ENCODE assay signal across 8 mouse cellular contexts in the genomic region with DNA sequence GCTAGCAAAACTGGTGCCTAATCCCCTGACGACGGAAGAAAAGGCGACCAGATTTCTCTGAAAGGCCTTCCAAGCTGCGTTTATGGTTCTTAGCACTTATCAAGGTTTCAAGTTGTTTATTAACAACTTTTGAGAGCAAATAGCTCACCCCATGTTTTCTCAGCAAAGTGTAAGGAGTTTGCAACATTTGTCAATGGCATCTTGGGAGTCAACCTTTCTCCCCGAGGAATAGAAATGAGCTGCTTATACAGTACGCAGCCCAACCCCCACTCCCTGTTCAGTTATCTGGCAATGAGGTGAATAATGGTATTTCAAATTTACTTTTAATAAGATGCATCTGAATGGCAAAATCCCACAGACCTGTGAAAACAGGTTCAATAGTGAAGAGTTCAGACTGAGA. TPM values are rescaled to one million over a fixed set of nuclear protein-coding genes. Genes with fewer than 3 reads are reported as not detected.
A peak's percentile ranks its signal among the peaks of the same experiment; 100 is the strongest.
DNase-seq lines count a peak whose midpoint lies in the region; ATAC-seq and TF ChIP-seq lines count a peak whose summit lies in the region.

No protein-coding gene starts in this region.

- peak; percentile 48 for DNase-seq in embryo, embryonic 10 days (ENCODE audit: low spot score)
- no peak for DNase-seq in embryo, embryonic 9.5 days (ENCODE audit: extremely low spot score)
- no peak for DNase-seq in testis, postnatal 14 days (ENCODE audit: low spot score)
- DNase-seq in liver, embryonic 13.5 days = no peak
- peak; percentile 51 for DNase-seq in testis, postnatal 10 days (ENCODE audit: low spot score)
- no peak for DNase-seq in left cerebral cortex, postnatal 36 days (ENCODE audit: low spot score in 2 of 2)

- peak overlapping the region; percentile 99 for H3K27ac ChIP-seq in testis, adult 2 months (ENCODE audit: control insufficient read depth, insufficient read depth, low read depth, low read length)
- peak overlapping the region; percentile 99 for H3K27ac ChIP-seq in forebrain, embryonic 12.5 days
- H3K27ac ChIP-seq in liver, embryonic 13.5 days = peak overlapping the region; percentile 94

- H3K4me1 ChIP-seq in testis, adult 2 months (ENCODE audit: control insufficient read depth, insufficient read depth, low read length) = no peaks in the 10 kb centered on the region
- H3K4me1 ChIP-seq in forebrain, embryonic 12.5 days = peaks cover 20% of the 10 kb centered on the region
- peaks cover 17% of the 10 kb centered on the region for H3K4me1 ChIP-seq in liver, embryonic 13.5 days (replicated peaks)

- H3K27me3 ChIP-seq in testis, adult 2 months (ENCODE audit: control insufficient read depth, insufficient read depth, low read length) = no peaks in the 10 kb centered on the region
- H3K27me3 ChIP-seq in forebrain, embryonic 12.5 days = no peaks in the 10 kb centered on the region
- no peaks in the 10 kb centered on the region for H3K27me3 ChIP-seq in liver, embryonic 13.5 days

- under 1% methylated on average over 6 of the region's 6 CpGs for WGBS in forebrain, embryonic 12.5 days
- 2% methylated on average over 6 of the region's 6 CpGs for WGBS in liver, embryonic 13.5 days (ENCODE audit: insufficient replicate concordance)

- no peak for TF ChIP-seq POLR2A in testis, adult 2 months (IDR thresholded peaks at IDR 0.05; ENCODE audit: control insufficient read depth, low read depth, low read length)

- no peaks in the 10 kb centered on the region for H3K36me3 ChIP-seq in testis, adult 2 months (ENCODE audit: control insufficient read depth, insufficient read depth, low read length)
- no peaks in the 10 kb centered on the region for H3K36me3 ChIP-seq in forebrain, embryonic 12.5 days (replicated peaks)
- H3K36me3 ChIP-seq in liver, embryonic 13.5 days = no peaks in the 10 kb centered on the region

- H3K4me3 ChIP-seq in testis, adult 2 months (ENCODE audit: control insufficient read depth, low read depth, low read length) = peak overlapping the region; percentile 88
- peak overlapping the region; percentile 97 for H3K4me3 ChIP-seq in forebrain, embryonic 12.5 days (replicated peaks)
- H3K4me3 ChIP-seq in liver, embryonic 13.5 days (replicated peaks) = peak overlapping the region; percentile 97

- no peak for ATAC-seq in forebrain, embryonic 12.5 days (ENCODE audit: low FRiP score)
- ATAC-seq in liver, embryonic 13.5 days (ENCODE audit: low read depth) = no peak

- H3K9me3 ChIP-seq in forebrain, embryonic 12.5 days = no peaks in the 10 kb centered on the region
- H3K9me3 ChIP-seq in liver, embryonic 13.5 days (replicated peaks) = no peaks in the 10 kb centered on the region

- no peak for TF ChIP-seq CTCF in testis, adult 2 months (IDR thresholded peaks at IDR 0.05; ENCODE audit: control insufficient read depth, insufficient read depth, insufficient replicate concordance, low read depth, low read length)

- peak overlapping the region; percentile 68 for H3K4me2 ChIP-seq in forebrain, embryonic 12.5 days
- H3K4me2 ChIP-seq in liver, embryonic 13.5 days = peak overlapping the region; percentile 85

- intact Hi-C loops in left cerebral cortex, postnatal 36 days (cut with DNase I) = loop anchor here (10.0 kb wide), 1 partner anchor 141 kb away; a partner anchor contains a TSS

- H3K9ac ChIP-seq in forebrain, embryonic 12.5 days = peak overlapping the region; percentile 99
- peak overlapping the region; percentile 100 for H3K9ac ChIP-seq in liver, embryonic 13.5 days

RNA-seq across cellular contexts. Expression of a gene that starts 0.6 kb away (rescaled TPM):
- polyA plus RNA-seq in testis, adult 2 months (2012; rRNA removed) = 39.5 and 50.5 TPM in 2 replicates
- polyA plus RNA-seq in forebrain, embryonic 12.5 days (2016; fragmentation: Nextera tagmentation; extraction: Ambion mirVana) = 259 and 267 TPM in 2 replicates
- polyA plus RNA-seq in liver, embryonic 13.5 days (2015; fragmentation: Nextera tagmentation; extraction: Ambion mirVana) = 66.7 and 76.5 TPM in 2 replicates
- 10 to 100 TPM; 12.8 to 13.7 TPM for total RNA-seq in left cerebral cortex, postnatal 36 days (2021)

Comparison
In these comparisons a context has a peak if more than half of its experiments do, and no peak if none do; other contexts are left out.
1. DNase-seq: peak in embryo, embryonic 10 days (single experiment) and testis, postnatal 10 days (single experiment); none in embryo, embryonic 9.5 days (single experiment), testis, postnatal 14 days (single experiment), liver, embryonic 13.5 days (single experiment) and left cerebral cortex, postnatal 36 days (0 of 2).
2. Peak in every context shown above with its lines, with median percentiles within 50 percentile points of each other: H3K27ac ChIP-seq and H3K4me3 ChIP-seq.